Mouse (Mus musculus) thymus, adult 2 months (tissue): Measurements from ENCODE around the gene Rbfox3.

ENCODE experiments used
- CTCF ChIP-seq: fragments of 200-500 bp; IDR thresholded peaks from 2 replicates; pipeline ENCODE4 v1.5.1; 2012; ENCODE audit warnings: mild to moderate bottlenecking, control low read depth, low read length, moderate library complexity, borderline replicate concordance; ENCODE audit not compliant: control insufficient read depth, poor library complexity, insufficient read depth; ENCODE audit errors: extremely low read depth
- POLR2A ChIP-seq: fragments of 200-500 bp; IDR thresholded peaks from 2 replicates; pipeline ENCODE4 v1.6.1; 2012; ENCODE audit warnings: mild to moderate bottlenecking, low read length, control low read depth, moderate library complexity; ENCODE audit not compliant: control insufficient read depth, poor library complexity, insufficient read depth; ENCODE audit errors: extremely low read depth

- TF ChIP-seq CTCF (no peak), POLR2A (no peak)
Observed at GRCm38 (mm10) chr11:118821353-118821752, 90.0 kb downstream of the Rbfox3 start.
